8 mouse cellular contexts compared by ENCODE assay signal in genomic region chr17:56269741-56270140, GRCm38 (mm10). TPM values are rescaled to one million over a fixed set of nuclear protein-coding genes. Genes with fewer than 3 reads are reported as not detected.
DNase-seq lines count a peak whose midpoint lies in the region; ATAC-seq and TF ChIP-seq lines count a peak whose summit lies in the region.

No protein-coding gene starts in this region.

- peak overlapping the region; percentile 35 for H3K4me3 ChIP-seq in embryonic facial prominence, embryonic 14.5 days (ENCODE audit: low read depth, low read length)
- H3K4me3 ChIP-seq in intestine, embryonic 14.5 days (ENCODE audit: low read depth, low read length), result peak overlapping the region; percentile 33; the same call in 1 of the 2 replicates
- H3K4me3 ChIP-seq in myocyte, result peak overlapping the region; percentile 26

- H3K36me3 ChIP-seq in embryonic facial prominence, embryonic 14.5 days (ENCODE audit: control insufficient read depth, insufficient read depth, low read length), result peaks cover 12% of the 10 kb centered on the region; the same call in 1 of the 2 replicates
- H3K36me3 ChIP-seq in intestine, embryonic 14.5 days (ENCODE audit: control insufficient read depth, insufficient read depth, low read length), result peaks cover 26% of the 10 kb centered on the region; the same call in 1 of the 2 replicates
- H3K36me3 ChIP-seq in myocyte (ENCODE audit: control insufficient read depth, insufficient read depth), result no peaks in the 10 kb centered on the region

- DNase-seq in kidney, postnatal 10 days, result peak; percentile 10
- DNase-seq in kidney, adult 9 months, result no peak
- no peak for DNase-seq in embryonic facial prominence, embryonic 14.5 days (ENCODE audit: low spot score)
- no peak for DNase-seq in intestine, embryonic 14.5 days (ENCODE audit: low spot score)
- DNase-seq in layer of hippocampus, adult 9-10 months (ENCODE audit: low spot score), result no peak
- DNase-seq in left cerebral cortex, adult 18-20 months (ENCODE audit: low spot score in 2 of 2), result no peak
- DNase-seq in urinary bladder, postnatal 36 days (ENCODE audit: low spot score in 2 of 2), result no peak

- H3ac ChIP-seq in myocyte (ENCODE audit: control insufficient read depth, insufficient read length), result no peak overlapping the region

- no peak for TF ChIP-seq POLR2A in myocyte (IDR thresholded peaks at IDR 0.05; ENCODE audit: insufficient read length, low read depth)

- 72% methylated on average over 3 of the region's 3 CpGs for WGBS in embryonic facial prominence, embryonic 14.5 days
- WGBS in intestine, embryonic 14.5 days, result 77% methylated on average over 3 of the region's 3 CpGs

- H3K4me1 ChIP-seq in embryonic facial prominence, embryonic 14.5 days (ENCODE audit: control insufficient read depth, insufficient read depth, low read length), result no peaks in the 10 kb centered on the region
- H3K4me1 ChIP-seq in intestine, embryonic 14.5 days (replicated peaks; ENCODE audit: control insufficient read depth, insufficient read depth, low read length), result peaks cover 4% of the 10 kb centered on the region

- peak overlapping the region; percentile 55 for H3K9ac ChIP-seq in embryonic facial prominence, embryonic 14.5 days (ENCODE audit: low read depth, low read length)
- H3K9ac ChIP-seq in intestine, embryonic 14.5 days (ENCODE audit: low read length), result 0 out of 2 replicates have a peak overlapping the region, but pooled peaks have one; percentile 36

- no peaks in the 10 kb centered on the region for H3K27me3 ChIP-seq in embryonic facial prominence, embryonic 14.5 days (replicated peaks; ENCODE audit: control insufficient read depth, insufficient read depth, low read length)
- H3K27me3 ChIP-seq in intestine, embryonic 14.5 days (replicated peaks; ENCODE audit: control insufficient read depth, insufficient read depth, low read length), result no peaks in the 10 kb centered on the region
- H3K27me3 ChIP-seq in myocyte (ENCODE audit: control insufficient read depth, insufficient read depth, insufficient read length), result no peaks in the 10 kb centered on the region

- no peak for ATAC-seq in embryonic facial prominence, embryonic 14.5 days (ENCODE audit: low read depth)
- ATAC-seq in intestine, embryonic 14.5 days (replicated peaks; ENCODE audit: low FRiP score, low TSS enrichment, low read depth), result peak; percentile 21

- peak overlapping the region; percentile 66 for H3K4me2 ChIP-seq in embryonic facial prominence, embryonic 14.5 days (ENCODE audit: low read depth, low read length)
- H3K4me2 ChIP-seq in intestine, embryonic 14.5 days (ENCODE audit: low read length), result peak overlapping the region; percentile 73
- peak overlapping the region; percentile 94 for H3K4me2 ChIP-seq in myocyte (ENCODE audit: low read depth)

- H3K27ac ChIP-seq in embryonic facial prominence, embryonic 14.5 days (replicated peaks; ENCODE audit: low read depth, low read length), result peak overlapping the region; percentile 77
- peak overlapping the region; percentile 57 for H3K27ac ChIP-seq in intestine, embryonic 14.5 days (ENCODE audit: low read depth)

- no peaks in the 10 kb centered on the region for H3K79me2 ChIP-seq in myocyte (ENCODE audit: control insufficient read depth, insufficient read depth)

- H3K9me3 ChIP-seq in embryonic facial prominence, embryonic 14.5 days (ENCODE audit: control insufficient read depth, low read length), result no peaks in the 10 kb centered on the region
- H3K9me3 ChIP-seq in intestine, embryonic 14.5 days (ENCODE audit: control insufficient read depth, low read length), result no peaks in the 10 kb centered on the region

TF ChIP-seq in myocyte, 11 proteins besides CTCF, POLR2A, EP300 and RAD21:
- TF ChIP-seq MYOD1 (IDR thresholded peaks at IDR 0.05; ENCODE audit: control insufficient read depth in 1 of 3, insufficient read length in 2 of 3, low read depth in 2 of 3) (no peak), REST (IDR thresholded peaks at IDR 0.05; ENCODE audit: insufficient read depth, insufficient read length) (no peak), SRF (IDR thresholded peaks at IDR 0.05; ENCODE audit: control insufficient read depth, insufficient read length, low read depth) (no peak), CEBPB (IDR thresholded peaks at IDR 0.05; ENCODE audit: insufficient read depth, poor library complexity, severe bottlenecking) (no peak), POLR2AphosphoS2 (IDR thresholded peaks at IDR 0.05; ENCODE audit: insufficient read length, low read depth) (no peak), MAX (IDR thresholded peaks at IDR 0.05; ENCODE audit: low read depth) (no peak), TCF12 (IDR thresholded peaks at IDR 0.05; ENCODE audit: insufficient read depth, poor library complexity, severe bottlenecking) (no peak), MYOG (IDR thresholded peaks at IDR 0.05; ENCODE audit: control insufficient read depth in 1 of 3, insufficient read depth in 1 of 3, insufficient read length in 2 of 3, low read depth in 2 of 3) (no peak), USF1 (IDR thresholded peaks at IDR 0.05; ENCODE audit: low read depth) (no peak), E2F4 (IDR thresholded peaks at IDR 0.05; ENCODE audit: insufficient read depth) (no peak), TCF3 (IDR thresholded peaks at IDR 0.05; ENCODE audit: insufficient read length, low read depth) (no peak)

RNA-seq across cellular contexts. Expression of gene Ticam1, which starts 6.8 kb away (rescaled TPM):
- 6.9 and 8.1 TPM in 2 replicates for polyA plus RNA-seq in embryonic facial prominence, embryonic 14.5 days (2014; fragmentation: Nextera tagmentation; extraction: Ambion mirVana)
- 7.1 and 11.3 TPM in 2 replicates for polyA plus RNA-seq in intestine, embryonic 14.5 days (2014; fragmentation: Nextera tagmentation; extraction: Ambion mirVana)
- 9.1 TPM for polyA plus RNA-seq in myocyte (2012; fragmentation: generic; extraction: Trizol)
- total RNA-seq in left cerebral cortex, adult 18-20 months (2021), result 1 to 10 TPM; 5.2 to 7.6 TPM

RNA-seq across cellular contexts. Expression of gene Fem1a, which starts 13.1 kb away (rescaled TPM):
- polyA plus RNA-seq in embryonic facial prominence, embryonic 14.5 days (2014; fragmentation: Nextera tagmentation; extraction: Ambion mirVana), result 19.6 and 20.5 TPM in 2 replicates
- 15.3 and 16.1 TPM in 2 replicates for polyA plus RNA-seq in intestine, embryonic 14.5 days (2014; fragmentation: Nextera tagmentation; extraction: Ambion mirVana)
- 43.6 TPM for polyA plus RNA-seq in myocyte (2012; fragmentation: generic; extraction: Trizol)
- 10 to 100 TPM; 29.9 to 31.9 TPM for total RNA-seq in left cerebral cortex, adult 18-20 months (2021)

RNA-seq across cellular contexts. Expression of gene Plin3, which starts 22.9 kb away (rescaled TPM):
- polyA plus RNA-seq in embryonic facial prominence, embryonic 14.5 days (2014; fragmentation: Nextera tagmentation; extraction: Ambion mirVana), result 76.9 and 88.4 TPM in 2 replicates
- polyA plus RNA-seq in intestine, embryonic 14.5 days (2014; fragmentation: Nextera tagmentation; extraction: Ambion mirVana), result 88.2 and 95.1 TPM in 2 replicates
- 44.8 TPM for polyA plus RNA-seq in myocyte (2012; fragmentation: generic; extraction: Trizol)
- total RNA-seq in left cerebral cortex, adult 18-20 months (2021), result 10 to 100 TPM; 11.9 to 15.1 TPM

RNA-seq across cellular contexts. Expression of gene Arrdc5, which starts 30.3 kb away (rescaled TPM):
- polyA plus RNA-seq in embryonic facial prominence, embryonic 14.5 days (2014; fragmentation: Nextera tagmentation; extraction: Ambion mirVana), result not detected in 2 replicates
- 0.17 TPM in 1 of 2 replicates, not detected in the other for polyA plus RNA-seq in intestine, embryonic 14.5 days (2014; fragmentation: Nextera tagmentation; extraction: Ambion mirVana)
- not detected for polyA plus RNA-seq in myocyte (2012; fragmentation: generic; extraction: Trizol)
- total RNA-seq in left cerebral cortex, adult 18-20 months (2021), result not detected

RNA-seq across cellular contexts. Expression of gene Uhrf1, which starts 33.4 kb away (rescaled TPM):
- 74.8 and 90.9 TPM in 2 replicates for polyA plus RNA-seq in embryonic facial prominence, embryonic 14.5 days (2014; fragmentation: Nextera tagmentation; extraction: Ambion mirVana)
- 122 and 123 TPM in 2 replicates for polyA plus RNA-seq in intestine, embryonic 14.5 days (2014; fragmentation: Nextera tagmentation; extraction: Ambion mirVana)
- polyA plus RNA-seq in myocyte (2012; fragmentation: generic; extraction: Trizol), result 18.4 TPM
- total RNA-seq in left cerebral cortex, adult 18-20 months (2021), result 1 to 10 TPM in 1 of 2 experiments, under 1 TPM in 1; 0.35 to 1.1 TPM
